Mouse (Mus musculus) G1E (cell line): ENCODE data around the gene Kif22. TPM values are rescaled to one million over a fixed set of nuclear protein-coding genes. Genes with fewer than 3 reads are reported as not detected.

ENCODE experiments used
- ATAC-seq: 2 replicates; pipeline ENCODE4 v1.8.0; 2016; ENCODE audit warnings: mild to moderate bottlenecking; ENCODE audit not compliant: insufficient number of reproducible peaks, poor library complexity, low FRiP score, severe bottlenecking; ENCODE audit errors: extremely low read depth
- DNase-seq: peaks from one replicate; pipeline ENCODE4 v3.0.0; 2012; ENCODE audit warnings: low spot score
- H3K27me3 ChIP-seq: 2 replicates; pipeline ENCODE4 v1.6.1; 2012; ENCODE audit warnings: mild to moderate bottlenecking, low read length, inconsistent platforms; ENCODE audit not compliant: insufficient read depth
- H3K36me3 ChIP-seq: replicated peaks from 2 replicates; pipeline ENCODE3; 2012; ENCODE audit warnings: mild to moderate bottlenecking, inconsistent platforms
- H3K4me1 ChIP-seq: 2 replicates; pipeline ENCODE4 v1.6.1; 2012; ENCODE audit warnings: low read depth, low read length, inconsistent platforms, mixed read lengths; ENCODE audit not compliant: insufficient read depth
- H3K4me3 ChIP-seq: 2 replicates; pipeline ENCODE4 v1.5.1; 2012; ENCODE audit warnings: low read depth, mild to moderate bottlenecking, inconsistent platforms, low read length, moderate library complexity, mixed read lengths
- H3K9me3 ChIP-seq: replicated peaks from 2 replicates; pipeline ENCODE4 v1.6.1; 2012; ENCODE audit warnings: inconsistent platforms
- CTCF ChIP-seq: IDR thresholded peaks from 2 replicates; pipeline ENCODE4 v1.5.1; 2012; ENCODE audit warnings: low read depth, low read length, inconsistent platforms, mixed read lengths
- GATA1 ChIP-seq: IDR thresholded peaks from 2 replicates; pipeline ENCODE4 v1.6.1; 2012; ENCODE audit warnings: borderline replicate concordance, low read length, inconsistent platforms, mixed read lengths
- GATA2 ChIP-seq: IDR thresholded peaks from 2 replicates; pipeline ENCODE4 v1.6.1; 2012; ENCODE audit warnings: low read depth, low read length, inconsistent platforms, borderline replicate concordance
- POLR2AphosphoS5 ChIP-seq: IDR thresholded peaks from 2 replicates; pipeline ENCODE4 v1.6.1; 2012; ENCODE audit warnings: low read depth, low read length, inconsistent platforms; ENCODE audit not compliant: insufficient replicate concordance
- TAL1 ChIP-seq: conservative IDR thresholded peaks from 2 replicates; pipeline ENCODE4 v1.6.1; 2012; ENCODE audit warnings: low read depth, low read length, inconsistent platforms, mixed read lengths
- polyA plus RNA-seq: library from polyadenylated mRNA; stranded (reverse); fragments of >175 nt; gene quantifications from 2 replicates; pipeline ENCODE4 v1.2.3, GENCODE M21; 2012
- total RNA-seq, 2 experiments: library from RNA; stranded (forward) in 1 of 2; stranded (reverse) in 1 of 2; fragments of 200-1000 nt in 1 of 2; fragments of >200 nt in 1 of 2; fragmentation: Nextera tagmentation in 1 of 2; gene quantifications; 2 replicates each; pipeline ENCODE4 v1.2.3; 2014 to 2017

Gene Kif22
- total and polyA plus RNA-seq, 3 experiments, result 44.2 to 88.0 (median 71.3) TPM

- H3K9me3 ChIP-seq, result no peaks in the 10 kb centered on the region
- peaks cover 88% of the 10 kb centered on the region for H3K4me1 ChIP-seq
- ATAC-seq, result no peak
- TF ChIP-seq GATA2, result no peak
- TF ChIP-seq TAL1, result no peak
- TF ChIP-seq POLR2AphosphoS5, result no peak
- TF ChIP-seq CTCF, result no peak
- TF ChIP-seq GATA1, result no peak
- peaks cover 76% of the 10 kb centered on the region for H3K36me3 ChIP-seq
- no peak for DNase-seq
- no peaks in the 10 kb centered on the region for H3K27me3 ChIP-seq
- H3K4me3 ChIP-seq, result peak overlapping the region; percentile 72
Measured at GRCm38 (mm10) chr7:127020491-127020890, 21.8 kb downstream of the Kif22 start.

GRCm38 (mm10) chr7:127020031-127020430 lies 22.2 kb downstream of the Kif22 start:
- no peaks in the 10 kb centered on the region for H3K27me3 ChIP-seq
- peaks cover 76% of the 10 kb centered on the region for H3K36me3 ChIP-seq
- ATAC-seq (no peak), DNase-seq (no peak)
- TF ChIP-seq TAL1 (no peak), CTCF (no peak), GATA1 (no peak), GATA2 (no peak), POLR2AphosphoS5 (no peak)
- no peak overlapping the region for H3K4me3 ChIP-seq
- H3K4me1 ChIP-seq, result peaks cover 92% of the 10 kb centered on the region
- H3K9me3 ChIP-seq, result no peaks in the 10 kb centered on the region

- Histone ChIP-seq H3K4me3 (no peak overlapping the region), H3K36me3 (peaks cover 76% of the 10 kb centered on the region), H3K4me1 (peaks cover 93% of the 10 kb centered on the region), H3K27me3 (no peaks in the 10 kb centered on the region), H3K9me3 (no peaks in the 10 kb centered on the region)
- no peak for DNase-seq
- TF ChIP-seq GATA2 (no peak), CTCF (no peak), GATA1 (no peak), POLR2AphosphoS5 (no peak), TAL1 (no peak)
- ATAC-seq, result no peak
Measured at GRCm38 (mm10) chr7:127019306-127019960, 22.8 kb downstream of the Kif22 start.

GRCm38 (mm10) chr7:127018416-127019305 lies 23.6 kb downstream of the Kif22 start:
- DNase-seq (no peak), ATAC-seq (no peak)
- TF ChIP-seq TAL1 (no peak), CTCF (no peak), GATA2 (no peak), POLR2AphosphoS5 (no peak), GATA1 (no peak)
- Histone ChIP-seq H3K9me3 (no peaks in the 10 kb centered on the region), H3K4me1 (peaks cover 92% of the 10 kb centered on the region), H3K36me3 (peaks cover 76% of the 10 kb centered on the region), H3K4me3 (no peak overlapping the region), H3K27me3 (no peaks in the 10 kb centered on the region)

GRCm38 (mm10) chr7:127017950-127018345 lies 24.3 kb downstream of the Kif22 start:
- no peak for TF ChIP-seq GATA2
- Histone ChIP-seq H3K27me3 (no peaks in the 10 kb centered on the region), H3K36me3 (peaks cover 76% of the 10 kb centered on the region), H3K4me3 (no peak overlapping the region), H3K9me3 (no peaks in the 10 kb centered on the region), H3K4me1 (peaks cover 92% of the 10 kb centered on the region)
- ATAC-seq, result no peak
- DNase-seq, result no peak

DNA sequence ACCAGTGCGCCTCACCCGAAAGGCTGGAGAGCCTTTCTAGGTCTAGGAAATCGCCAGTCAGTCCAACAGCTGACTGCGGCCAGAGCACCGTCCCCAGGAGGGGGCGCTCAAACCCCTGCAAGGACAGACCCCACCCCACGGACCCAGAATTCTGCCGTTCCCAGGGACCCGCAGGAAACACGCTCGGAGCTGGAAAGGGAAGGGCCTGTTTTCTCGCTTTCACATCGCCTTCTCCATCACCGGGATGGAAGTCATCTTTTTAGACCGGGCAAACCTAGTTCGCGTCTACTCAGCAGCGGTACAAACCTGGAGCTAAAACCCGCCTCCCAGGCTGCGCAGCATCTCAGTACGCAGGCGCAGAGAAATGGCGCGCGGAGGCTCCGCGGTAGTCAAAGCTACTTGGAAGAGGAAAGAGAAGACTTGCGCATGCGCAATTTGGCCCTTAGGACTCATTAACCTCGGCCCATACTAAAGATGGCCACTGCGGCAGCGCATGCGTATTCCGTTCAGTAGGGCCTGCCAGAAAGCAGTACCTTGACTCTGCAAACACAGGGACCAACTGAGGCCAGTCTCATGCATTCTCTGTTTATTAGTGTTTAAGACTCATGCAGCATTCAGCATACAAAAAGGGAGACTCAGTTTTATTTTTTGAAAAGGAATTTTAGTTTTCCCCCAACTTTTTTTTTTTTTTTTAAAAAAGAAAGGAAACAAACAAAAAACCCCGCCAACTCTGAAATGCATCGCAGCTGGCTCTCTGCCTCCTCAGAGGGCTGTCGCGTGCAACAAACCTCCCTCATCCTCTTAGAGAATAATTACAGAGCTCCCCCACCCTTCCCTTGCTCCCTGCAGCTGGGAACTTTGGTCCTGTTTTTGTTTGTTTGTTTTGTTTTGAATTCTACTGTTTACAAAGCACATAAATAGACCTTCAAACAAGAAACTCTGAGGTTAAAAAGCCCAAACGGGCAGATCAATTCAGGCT lies 25.0 kb downstream of the Kif22 start, which contains the start of gene Pagr1a:
Pagr1a (minus strand) TSS at position 382 of the 979 bp plus-strand sequence.
- Histone ChIP-seq H3K27me3 (no peaks in the 10 kb centered on the region), H3K4me1 (peaks cover 92% of the 10 kb centered on the region), H3K36me3 (peaks cover 76% of the 10 kb centered on the region), H3K9me3 (no peaks in the 10 kb centered on the region), H3K4me3 (peak within 1 kb of the TSS; percentile 78)
- peak; percentile 67 for ATAC-seq
- peak; percentile 83 for DNase-seq
- TF ChIP-seq CTCF (peak; percentile 81), GATA2 (no peak), TAL1 (no peak)
